Mouse (Mus musculus) thymus, postnatal 14 days (tissue): ENCODE results near the gene Aip.
"Not testable (repeated sequence)": the region's sequence is repeated elsewhere in the genome, so short reads cannot be mapped to it uniquely, and the experiment has no call there.

Experiments used
- DNase-seq: peaks from one replicate; pipeline ENCODE4 v3.0.0; 2021

Gene Aip

DNA sequence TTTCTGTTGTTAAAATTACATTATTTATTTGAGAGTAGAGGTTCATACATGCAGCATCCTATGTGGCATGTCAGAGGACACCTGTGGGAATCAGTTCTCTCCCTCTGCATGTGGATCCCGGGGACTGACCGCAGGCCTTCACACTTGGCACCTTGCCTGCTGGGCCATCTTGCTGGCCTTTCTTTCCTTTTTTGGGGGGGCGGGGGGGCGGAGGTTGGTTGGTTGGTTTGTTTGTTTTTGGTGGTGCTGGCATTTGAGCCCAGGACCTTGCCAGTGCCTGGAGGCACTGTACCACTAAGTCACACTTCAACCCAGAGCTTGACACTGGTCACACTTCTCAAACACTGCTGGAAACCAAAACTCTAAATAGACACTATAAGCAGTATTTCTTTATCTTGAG lies 8.7 kb upstream of the Aip start:
- no peak for DNase-seq

DNA sequence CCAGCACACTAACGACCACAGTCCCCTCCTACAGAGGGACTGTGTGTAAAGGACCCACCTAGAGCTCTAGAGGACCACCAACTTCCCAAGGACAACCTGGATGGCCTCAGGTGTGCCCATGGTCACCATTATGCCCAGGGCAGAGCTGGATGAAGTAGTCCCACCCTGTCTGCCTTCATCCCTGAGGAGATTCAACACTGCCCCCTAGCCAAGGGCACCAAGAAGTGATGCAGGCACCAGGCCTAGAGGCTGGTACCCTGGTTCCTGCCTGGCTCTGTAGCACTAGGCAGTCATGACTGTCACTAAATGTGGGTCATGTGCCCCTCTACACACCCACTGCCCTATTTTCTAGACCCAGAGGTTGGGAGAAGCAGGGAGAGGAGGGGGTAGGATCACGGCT lies 6.1 kb upstream of the Aip start:
- no peak for DNase-seq

DNA sequence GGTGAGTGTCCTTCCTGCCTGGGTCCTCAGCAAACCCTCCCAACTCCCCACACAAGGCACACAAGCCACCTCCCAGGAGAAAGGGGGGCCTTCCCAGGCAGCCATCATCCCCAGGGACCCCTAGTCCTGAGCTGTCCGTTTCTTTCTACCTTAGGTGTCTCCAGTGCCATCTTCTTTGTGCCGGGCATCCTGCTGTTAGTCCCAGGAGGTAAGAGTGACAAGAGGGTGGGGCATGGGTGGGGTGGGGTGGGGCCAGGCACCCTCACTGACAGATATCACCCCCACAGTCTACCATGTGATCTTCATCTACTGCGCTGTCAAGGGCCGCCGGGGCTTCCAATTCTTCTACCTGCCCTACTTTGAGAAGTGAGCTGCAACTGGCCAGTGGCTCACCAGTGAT lies 5.4 kb upstream of the Aip start:
- DNase-seq = no peak

DNA sequence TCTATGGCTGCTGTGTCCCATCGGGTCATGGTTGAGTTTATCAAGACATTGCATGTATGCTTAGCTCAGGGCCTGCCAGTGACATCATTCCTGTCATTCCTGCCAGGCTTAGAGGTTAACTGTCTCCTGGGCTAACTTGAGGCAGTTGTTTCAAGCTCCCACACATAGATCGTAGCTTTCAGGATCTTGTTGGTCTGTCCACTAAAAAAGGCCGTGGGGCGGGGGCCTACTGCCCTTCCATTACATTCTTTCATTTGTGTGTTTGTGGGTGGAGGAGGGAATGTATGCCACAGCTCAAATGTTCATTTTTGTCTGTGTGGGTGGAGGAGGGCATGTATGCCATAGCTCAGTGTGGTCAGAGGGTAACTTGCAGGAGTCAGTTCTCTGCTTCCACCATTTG lies 4.4 kb upstream of the Aip start:
- DNase-seq = no peak

DNA sequence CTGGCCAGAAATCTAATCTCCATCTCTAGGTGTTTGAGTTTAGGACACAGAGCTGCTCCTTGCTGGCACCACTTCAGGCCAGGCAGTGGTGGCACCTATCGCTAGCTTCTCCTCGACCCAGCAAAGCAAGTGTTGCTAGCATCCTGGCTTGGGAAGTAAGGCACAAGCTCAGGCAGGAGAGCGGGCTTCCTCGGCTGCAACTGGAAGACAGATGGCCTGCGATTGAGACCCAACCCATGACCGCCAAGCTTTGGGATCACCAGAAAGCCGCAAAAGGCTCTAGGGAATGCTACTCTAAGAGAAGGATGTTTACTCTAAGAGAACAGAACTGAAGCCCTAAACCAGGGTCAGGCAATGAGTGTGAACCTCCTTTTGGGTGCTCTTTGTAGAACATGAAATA lies 3.8 kb upstream of the Aip start:
- DNase-seq = no peak

DNA sequence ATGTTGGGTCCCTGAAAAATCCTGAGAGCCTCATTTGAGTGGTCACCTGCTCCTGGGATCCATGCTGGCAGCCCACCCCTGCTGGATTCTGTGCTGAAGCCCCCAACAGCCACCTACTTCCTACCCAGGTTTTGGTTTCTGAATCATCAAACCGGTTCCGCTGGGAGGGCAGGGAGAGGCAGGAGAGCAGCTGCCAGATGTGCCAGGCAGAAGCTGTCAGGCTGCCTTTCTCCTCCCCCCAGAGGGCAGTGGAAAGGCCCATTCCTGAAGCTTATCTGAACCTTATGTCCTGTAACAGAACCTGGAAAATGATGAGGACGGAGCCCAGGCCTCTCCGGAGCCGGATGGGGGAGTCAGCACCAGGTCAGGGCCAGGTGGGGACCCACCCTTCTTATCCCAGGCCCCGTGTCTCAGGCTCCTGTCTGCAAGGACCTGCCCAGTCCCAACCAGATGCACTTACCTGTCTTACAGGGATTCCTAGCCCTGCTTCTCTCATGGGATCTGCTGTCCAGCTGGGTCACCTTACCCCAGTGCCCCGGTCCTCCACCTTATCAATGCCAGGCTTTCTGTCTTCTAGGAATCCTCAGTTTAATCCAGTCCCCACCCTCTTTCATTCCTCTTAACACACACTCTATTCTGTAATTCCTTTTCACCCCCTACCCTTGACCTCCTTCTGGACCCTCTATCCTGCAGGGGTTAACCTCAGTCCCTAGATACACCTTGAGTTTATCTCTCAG lies 1.3 kb upstream of the Aip start:
- DNase-seq = peak; percentile 50

DNA sequence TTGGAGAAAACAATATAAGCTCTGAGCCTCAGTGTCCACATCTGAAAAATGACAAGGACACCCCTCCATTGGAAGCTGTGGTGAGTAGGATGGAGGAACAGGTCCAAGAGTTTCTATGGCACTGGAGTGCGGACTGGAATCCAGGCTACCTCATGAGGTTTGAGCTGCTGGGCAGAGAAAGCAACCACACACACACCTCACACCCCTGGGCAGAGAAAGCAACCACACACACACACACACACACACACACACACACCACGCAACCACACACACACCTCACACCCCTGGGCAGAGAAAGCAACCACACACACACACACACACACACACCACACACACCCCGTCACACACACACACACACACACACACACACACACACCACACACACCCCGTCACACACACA lies 390 bp downstream of the Aip start:
- DNase-seq = not testable (repeated sequence)

DNA sequence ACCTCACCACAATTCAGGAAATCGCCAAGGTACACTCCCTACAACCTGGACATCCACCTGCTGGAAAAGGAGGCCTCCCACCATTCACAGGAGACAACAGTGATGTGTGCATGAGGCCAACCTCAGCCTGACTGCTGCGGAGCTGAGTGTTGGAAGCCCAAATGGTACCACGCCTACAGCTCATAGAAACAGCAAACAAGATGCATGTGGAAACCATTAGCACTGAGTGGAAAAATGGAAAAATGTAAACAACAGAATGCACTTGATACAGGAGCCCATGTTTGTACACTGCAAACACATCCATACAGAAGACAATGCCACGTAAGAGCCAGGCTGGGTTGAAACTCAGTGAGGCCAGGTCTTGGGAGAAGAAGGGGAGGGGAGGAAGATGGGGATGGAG lies 1.2 kb downstream of the Aip start:
- no peak for DNase-seq

DNA sequence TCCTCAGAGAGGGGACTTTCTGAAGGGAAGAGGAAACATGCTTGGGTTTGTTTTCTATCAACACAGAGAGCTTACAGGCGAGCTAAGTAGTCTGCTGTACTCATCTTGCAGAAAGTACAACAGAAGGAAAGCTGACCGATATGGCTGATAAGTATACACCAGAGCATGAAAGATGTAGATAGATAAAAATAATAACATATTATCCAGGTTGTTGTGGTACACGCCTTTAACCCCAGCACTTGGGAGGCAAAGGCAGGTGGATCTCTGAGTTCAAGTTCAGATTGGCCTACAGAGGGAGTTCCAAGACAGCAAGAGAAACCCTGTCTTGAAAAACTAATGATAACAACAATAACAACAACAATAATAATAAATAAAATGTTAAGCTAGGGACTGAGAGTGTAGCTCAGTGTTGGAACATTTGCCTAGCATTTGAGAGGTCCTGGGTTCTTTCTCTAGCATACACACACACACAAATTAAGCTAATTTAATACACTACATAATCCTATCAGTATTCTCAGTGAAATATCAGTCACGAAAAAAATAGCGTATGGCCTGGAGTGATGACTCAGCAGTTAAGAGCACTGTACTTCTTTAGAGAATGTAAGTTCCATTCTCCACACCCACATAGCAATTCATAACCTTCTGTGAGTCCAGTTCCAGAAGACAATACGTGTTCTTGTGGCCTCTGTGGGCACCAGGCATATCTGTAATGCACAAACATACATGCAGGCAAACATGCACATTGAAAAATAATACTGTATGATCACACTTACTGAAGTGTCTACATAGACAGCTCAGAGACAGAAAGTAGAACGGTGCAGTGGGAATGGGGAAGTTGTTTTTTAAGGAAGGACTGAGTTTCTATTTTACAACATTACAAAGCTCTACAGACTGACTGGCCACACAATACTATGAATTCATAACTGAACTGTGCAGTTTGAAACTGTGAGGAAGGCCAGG lies 3.0 kb downstream of the Aip start:
- no peak for DNase-seq

DNA sequence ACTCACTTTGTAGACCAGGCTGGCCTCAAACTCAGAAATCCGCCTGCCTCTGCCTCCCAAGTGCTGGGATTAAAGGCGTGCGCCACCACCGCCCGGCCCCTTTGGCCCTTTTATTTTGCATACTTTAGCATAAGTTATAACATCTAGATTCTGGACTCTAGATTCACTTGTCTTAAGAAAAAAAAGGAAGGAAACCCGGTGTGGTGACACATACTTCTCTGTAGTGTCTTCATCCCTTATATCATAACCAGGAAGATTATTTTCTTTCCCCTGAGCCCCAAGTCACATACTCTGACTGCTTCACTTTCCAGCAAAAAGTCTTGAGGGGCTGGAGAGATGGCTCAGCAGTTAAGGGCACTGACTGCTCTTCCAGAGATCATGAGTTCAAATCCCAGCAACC lies 3.8 kb downstream of the Aip start:
- not testable (repeated sequence) for DNase-seq

DNA sequence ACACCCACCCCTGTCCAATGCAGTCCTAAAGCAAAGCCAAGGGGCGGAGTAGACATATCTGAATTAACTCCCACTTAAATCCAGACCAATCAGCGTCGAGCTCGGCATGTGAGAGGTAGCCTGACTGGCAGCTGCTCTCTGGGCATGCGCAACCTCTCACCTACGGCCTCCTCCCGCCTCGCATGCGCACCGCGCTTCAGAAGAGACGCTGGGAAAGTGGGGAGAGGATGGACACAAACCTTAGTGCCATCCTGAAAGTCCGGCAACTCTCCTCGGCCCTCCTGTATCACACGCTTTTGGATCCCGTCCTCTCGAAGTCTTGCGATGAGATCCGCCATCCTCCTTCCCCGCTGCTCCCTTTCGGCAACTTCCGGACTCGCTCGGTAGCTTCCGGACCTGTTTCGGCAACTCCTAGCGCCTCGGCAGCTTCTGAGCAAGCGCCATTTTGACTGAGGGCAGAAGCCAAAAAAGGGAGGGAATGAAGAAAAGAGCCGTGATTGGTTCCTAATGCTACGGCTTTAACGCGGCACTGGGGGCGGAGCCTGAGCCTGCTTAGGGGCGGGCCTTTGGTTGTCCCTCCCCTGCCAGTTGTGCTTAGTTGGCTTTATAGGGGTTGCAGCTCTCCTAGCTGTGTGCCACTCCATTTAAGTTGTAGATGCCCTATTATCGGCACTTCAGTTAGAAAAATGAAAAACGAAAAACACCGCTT lies 4.4 kb downstream of the Aip start:
- DNase-seq = peak; percentile 99

DNA sequence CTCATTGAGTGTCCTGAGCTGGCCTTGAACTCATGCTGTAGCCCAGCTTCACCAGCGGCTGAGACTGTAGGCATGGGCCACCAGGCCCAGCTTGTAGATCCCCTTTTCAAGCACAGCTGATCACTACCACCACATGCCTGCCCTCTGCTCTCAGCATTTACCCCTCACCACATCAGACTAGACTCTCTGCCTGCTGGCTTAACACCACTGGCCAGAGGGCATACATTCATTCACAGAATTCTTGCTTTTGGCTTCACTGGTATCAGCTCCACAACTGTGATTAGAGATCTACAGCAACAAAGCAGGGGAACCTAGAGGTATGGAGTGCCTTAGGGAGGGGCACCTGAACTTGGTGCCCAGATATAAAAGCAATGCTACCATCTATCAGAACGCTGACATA lies 5.2 kb downstream of the Aip start:
- no peak for DNase-seq

DNA sequence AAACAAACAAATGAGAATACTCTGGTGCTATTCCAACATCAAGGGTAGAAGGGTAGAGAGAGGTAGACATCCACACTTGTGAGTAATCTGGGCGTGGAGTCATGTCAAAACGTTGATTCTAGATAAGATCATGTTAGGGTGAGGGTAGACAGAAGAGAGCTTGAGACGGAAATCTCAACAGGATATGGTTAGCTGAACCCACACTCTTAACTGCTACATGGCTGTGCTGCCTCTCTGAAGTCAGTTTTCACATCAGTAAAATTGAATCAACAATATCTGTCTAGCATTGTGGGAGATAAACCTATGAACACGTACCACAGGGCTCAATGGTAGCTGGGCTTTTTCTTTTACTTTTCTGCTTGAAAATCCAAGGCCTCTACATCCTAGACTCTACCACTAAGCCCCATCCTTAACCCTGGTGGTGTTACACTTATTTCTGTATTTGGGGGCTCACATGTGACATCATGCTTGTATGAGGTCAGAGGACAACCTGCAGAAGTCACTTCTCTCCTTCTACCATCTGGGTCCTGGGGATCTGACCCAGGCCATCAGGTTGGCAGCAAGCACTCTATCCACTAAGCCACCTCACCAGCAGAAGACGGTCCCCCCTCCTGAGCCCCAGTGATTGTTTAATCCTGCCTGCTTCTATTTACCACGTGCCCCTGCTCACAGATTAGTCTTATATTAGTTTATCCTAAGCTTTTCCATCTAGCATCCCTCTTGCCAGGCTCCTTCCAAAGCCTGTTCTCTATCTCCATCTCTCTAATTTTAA lies 5.8 kb downstream of the Aip start:
- peak; percentile 48 for DNase-seq

DNA sequence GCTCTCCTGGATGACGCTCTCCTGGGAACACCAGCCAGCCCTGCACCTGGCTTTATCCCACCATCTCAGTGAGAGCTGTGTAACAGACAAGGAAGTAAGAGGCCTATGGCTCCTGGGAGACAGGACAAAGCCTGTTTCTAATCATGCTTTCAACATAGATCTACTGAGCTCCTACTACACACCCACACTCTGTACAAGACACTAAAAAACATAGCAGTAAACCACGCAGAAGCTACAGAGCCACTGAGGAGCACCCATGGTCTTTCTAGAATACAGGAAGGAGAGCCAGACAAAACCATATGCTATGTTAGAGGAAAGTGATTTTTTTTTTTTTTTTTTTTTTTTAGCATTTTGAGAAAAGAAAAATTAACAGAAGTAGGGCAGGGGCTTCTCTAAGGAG lies 7.3 kb downstream of the Aip start:
- DNase-seq = no peak

DNA sequence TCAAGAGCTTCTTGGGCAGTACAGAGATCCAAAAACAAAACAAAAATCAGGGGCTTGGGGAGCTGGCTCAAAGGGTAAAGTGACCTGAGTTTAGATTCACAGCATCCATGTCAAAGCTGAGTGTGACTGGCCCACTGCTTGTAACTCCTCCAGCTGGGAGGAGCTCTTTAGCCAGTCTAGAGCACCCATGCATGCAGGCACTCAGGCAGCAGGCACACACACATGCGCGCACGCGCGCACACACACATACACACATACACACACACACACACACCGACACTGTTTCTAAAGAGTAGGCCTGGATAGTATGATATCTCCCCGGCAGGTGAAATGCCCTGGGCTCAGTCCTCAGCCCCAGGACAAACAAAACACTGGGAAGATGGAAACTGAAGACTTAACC lies 8.7 kb downstream of the Aip start:
- DNase-seq = no peak

DNA sequence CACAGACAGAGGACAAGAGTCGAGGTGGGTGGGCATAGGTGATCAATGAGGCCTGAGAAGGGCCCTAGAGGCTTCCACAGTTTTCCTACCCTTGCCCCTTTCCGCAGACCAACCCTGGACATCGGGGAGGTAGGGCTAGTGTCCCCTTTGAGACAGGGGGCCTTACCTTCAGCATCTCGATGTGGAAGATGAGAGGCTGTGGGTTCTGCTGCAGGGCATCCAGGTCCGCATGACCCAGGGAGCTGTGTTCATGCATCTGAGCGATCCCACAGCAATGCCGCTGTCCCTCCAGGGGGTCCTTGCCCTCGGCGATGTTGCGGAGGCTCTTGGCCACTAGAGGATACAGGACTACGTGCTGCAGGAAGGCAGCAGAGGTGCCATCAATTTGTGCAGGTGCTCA lies 9.8 kb downstream of the Aip start:
- DNase-seq = no peak

DNA sequence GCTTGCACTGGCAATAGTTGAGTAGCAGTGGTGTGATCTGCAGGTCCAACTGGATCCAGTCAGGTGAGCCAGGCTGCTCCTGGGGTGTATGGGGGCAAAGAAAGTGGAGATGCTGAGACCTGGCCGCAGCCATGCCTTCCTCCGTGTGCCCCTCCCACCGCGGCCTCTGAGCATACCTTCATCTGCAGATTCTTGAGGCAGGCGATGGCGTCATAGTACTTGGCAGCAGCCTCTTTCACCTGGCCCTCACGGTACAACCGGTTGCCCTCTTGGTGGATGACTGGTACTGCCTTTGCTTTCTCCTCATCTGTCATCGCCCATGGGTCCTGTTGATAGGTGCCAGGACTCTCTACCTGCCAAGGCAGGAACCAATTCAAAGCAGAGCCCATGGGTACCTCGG lies 10.5 kb downstream of the Aip start:
- no peak for DNase-seq

DNA sequence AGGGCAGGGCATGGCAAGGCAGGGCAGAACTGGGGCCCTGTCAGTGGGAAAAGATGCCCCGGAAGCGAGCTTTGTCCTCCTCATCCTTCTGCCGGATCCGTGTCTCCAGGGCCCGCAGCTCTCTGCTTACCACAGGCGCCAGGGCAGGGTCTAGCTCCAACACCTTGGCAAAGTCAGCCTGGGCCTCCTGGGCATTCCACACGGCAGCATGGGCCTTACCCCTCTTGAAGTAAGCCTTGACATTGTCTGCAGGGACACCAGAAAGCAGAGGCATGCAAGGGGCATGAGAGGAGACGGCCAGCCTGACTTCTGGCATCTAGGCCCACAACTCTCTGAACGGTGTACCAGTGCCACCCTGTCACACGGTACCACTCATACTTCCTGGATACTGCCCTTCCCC lies 11.1 kb downstream of the Aip start:
- no peak for DNase-seq

DNA sequence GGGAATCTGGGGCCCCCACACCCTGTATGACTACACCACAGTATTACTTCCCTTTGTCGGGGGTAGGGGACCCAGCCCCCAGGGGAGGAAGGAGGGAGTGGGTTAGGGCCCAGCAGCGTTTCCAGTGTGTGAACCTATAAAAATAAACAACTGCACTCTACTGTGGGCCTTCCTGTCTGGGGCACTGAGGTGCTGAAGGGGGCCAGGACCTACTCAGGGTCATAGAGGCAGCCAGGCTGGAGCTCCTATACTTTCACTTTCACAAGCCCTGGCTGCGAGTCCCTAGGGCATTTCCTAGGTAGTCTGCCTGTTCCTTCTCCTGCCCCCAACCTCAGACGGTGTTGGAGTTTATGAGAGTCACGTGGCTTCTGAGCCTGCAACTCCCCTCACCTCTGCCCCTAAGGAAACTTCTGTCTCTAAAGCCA lies 11.8 kb downstream of the Aip start:
- DNase-seq = peak; percentile 52

DNA sequence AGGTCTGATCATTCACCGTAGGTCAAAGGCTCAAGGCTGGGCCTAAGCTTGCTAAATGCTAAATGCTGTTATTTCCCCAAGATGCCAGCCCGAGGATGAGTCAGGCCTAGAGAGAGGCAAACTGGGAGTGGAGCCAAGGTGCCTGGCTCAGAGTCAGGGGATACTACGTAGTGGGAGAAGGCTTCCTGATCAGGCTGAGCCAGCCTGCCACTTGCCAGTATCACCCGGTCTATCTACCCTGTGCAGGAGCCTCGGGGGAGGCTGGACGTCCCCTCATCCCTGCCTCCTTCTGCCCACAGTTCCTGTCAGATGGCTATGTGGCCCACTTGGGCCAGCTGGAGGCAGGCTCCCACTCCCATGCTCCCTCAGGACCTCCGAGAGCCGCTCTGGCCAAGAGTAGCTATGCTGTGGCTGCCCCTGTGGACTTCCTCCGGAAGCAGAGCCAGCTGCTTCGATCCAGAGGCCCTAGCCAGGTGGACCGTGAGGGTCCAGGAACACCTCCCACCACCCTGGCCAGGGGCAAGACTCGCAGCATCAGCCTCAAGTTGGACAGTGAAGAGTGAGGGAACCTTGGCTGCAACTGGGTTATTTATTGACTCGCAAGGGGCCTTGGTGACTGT lies 12.4 kb downstream of the Aip start:
- no peak for DNase-seq

DNA sequence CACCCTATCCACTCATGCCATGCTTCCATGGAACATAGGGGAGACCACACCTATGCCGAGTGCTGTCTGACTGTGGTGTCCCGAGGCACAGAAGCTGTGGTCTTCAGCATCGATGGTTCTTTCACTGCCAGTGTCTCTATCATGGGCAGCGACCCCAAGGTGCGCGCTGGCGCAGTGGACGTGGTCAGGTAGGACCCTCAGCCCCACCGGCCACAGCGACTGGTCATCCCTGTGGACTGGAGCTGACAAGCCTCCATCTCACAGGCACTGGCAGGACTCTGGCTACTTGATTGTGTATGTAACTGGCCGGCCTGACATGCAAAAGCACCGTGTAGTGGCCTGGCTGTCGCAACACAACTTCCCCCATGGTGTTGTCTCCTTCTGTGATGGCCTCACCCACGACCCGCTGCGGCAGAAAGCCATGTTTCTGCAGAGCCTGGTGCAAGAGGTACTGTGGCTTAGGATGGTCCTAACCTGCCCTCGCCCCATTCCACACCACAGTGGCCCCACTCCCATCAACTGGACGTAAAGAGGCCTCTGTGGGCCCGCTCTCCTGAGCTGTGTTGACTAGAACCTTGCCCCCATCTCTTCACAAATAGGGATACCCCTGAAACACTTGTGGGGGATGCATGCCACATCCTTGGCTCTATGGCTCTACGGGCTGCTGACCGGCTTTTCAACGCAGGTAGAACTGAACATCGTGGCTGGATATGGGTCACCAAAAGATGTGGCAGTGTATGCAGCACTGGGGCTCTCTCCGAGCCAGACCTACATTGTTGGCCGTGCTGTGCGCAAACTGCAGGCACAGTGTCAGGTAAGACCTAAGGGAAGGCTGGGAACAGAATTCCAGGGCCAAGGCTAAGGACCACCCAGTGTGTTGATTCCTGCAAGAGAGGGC lies 13.3 kb downstream of the Aip start:
- DNase-seq = no peak
